Mouse (Mus musculus): ENCODE results near the gene Trip12.

DNA sequence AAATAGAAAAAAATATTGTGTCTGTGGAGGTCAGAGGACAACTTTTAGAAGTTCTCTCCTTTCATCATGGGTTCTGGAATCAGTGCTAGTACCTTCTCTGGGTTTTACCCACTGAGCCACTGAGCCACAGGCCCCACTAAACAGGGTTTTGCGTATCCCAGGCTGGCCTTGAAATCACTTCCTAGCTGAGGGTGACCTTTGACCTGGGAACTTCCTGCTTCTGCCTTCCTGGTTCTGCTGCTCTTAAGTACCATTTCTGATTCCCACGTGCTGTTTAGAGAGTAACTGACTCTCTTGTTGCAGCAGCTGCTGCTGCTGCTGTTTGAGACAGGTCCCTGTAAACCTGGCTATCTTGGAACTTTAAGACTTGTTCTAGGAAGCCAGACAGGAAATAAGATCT lies 24.3 kb upstream of the Trip12 start:
- TF ChIP-seq CTCF (IDR thresholded peaks at IDR 0.05; ENCODE audit: extremely low read depth, insufficient read length, insufficient replicate concordance, low read depth, low read length) (no peak), POLR2A (IDR thresholded peaks at IDR 0.05; ENCODE audit: low read depth, low read length) (no peak)

Measured in small intestine, adult 2 months (tissue).